Mouse (Mus musculus) liver, embryonic 14.5 days (tissue): ENCODE data around the gene Prrc2b.

ENCODE experiments used
- CTCF ChIP-seq: IDR thresholded peaks from 2 replicates; pipeline ENCODE4 v1.5.1; 2016; ENCODE audit warnings: antibody characterized with exemption, low read depth, control low read depth
- EP300 ChIP-seq: IDR thresholded peaks from 2 replicates; pipeline ENCODE4 v1.6.1; 2016; ENCODE audit warnings: antibody characterized with exemption, low read depth

- peak; percentile 95 for TF ChIP-seq CTCF
- TF ChIP-seq EP300: no peak
Observed at GRCm38 (mm10) chr2:32134039-32134438, 16.8 kb upstream of the Prrc2b start.
